Mouse (Mus musculus): ENCODE measurements around the gene Hdac11. TPM values are rescaled to one million over a fixed set of nuclear protein-coding genes. Genes with fewer than 3 reads are reported as not detected.
"Not testable (repeated sequence)": the region's sequence is repeated elsewhere in the genome, so short reads cannot be mapped to it uniquely, and the experiment has no call there.

The Hdac11 gene
- polyA plus RNA-seq, 1 experiment from 2014 or later: 77.2 TPM

- ChIA-PET POLR2A (interaction anchor here (0.8 to 1.8 kb wide), 4 partner anchors 10 to 40 kb away, joined by 3 to 5 read pairs (median 3); no protein-coding TSS in a partner anchor), CTCF (interaction anchor here (0.8 to 1.0 kb wide), 2 partner anchors 10 to 321 kb away, joined by 3 read pairs; no protein-coding TSS in a partner anchor)
- H3K27me3 ChIP-seq: no peaks in the 10 kb centered on the region
- DNase-seq (ENCODE audit: low read depth, low spot score) (no peak), ATAC-seq (no peak)
- no peak for TF ChIP-seq CTCF (IDR thresholded peaks at IDR 0.05)
- in situ Hi-C loops (cut with MboI; ENCODE audit: low pct_unique_long_range_greater_than_20kb): loop anchor here (25.0 kb wide), 1 partner anchor 754 kb away; the partner anchor contains the start of gene Zxdc
These were observed 40.6 kb upstream of the Hdac11 start for GRCm38 (mm10) chr6:91115863-91116243.

- no peaks in the 10 kb centered on the region for H3K27me3 ChIP-seq
- in situ Hi-C loops (cut with MboI; ENCODE audit: low pct_unique_long_range_greater_than_20kb): loop anchor here (25.0 kb wide), 1 partner anchor 754 kb away; the partner anchor contains the start of gene Zxdc
- CTCF ChIA-PET: interaction anchor here (0.8 to 1.0 kb wide), 2 partner anchors 10 to 322 kb away, joined by 3 read pairs; no protein-coding TSS in a partner anchor
- POLR2A ChIA-PET: interaction anchor here (0.8 to 1.8 kb wide), 4 partner anchors 9 to 41 kb away, joined by 3 to 5 read pairs (median 3); no protein-coding TSS in a partner anchor
- ATAC-seq (peak; percentile 88), DNase-seq (ENCODE audit: low read depth, low spot score) (peak; percentile 69)
- TF ChIP-seq CTCF (IDR thresholded peaks at IDR 0.05): peak; percentile 87
These were observed 40.0 kb upstream of the Hdac11 start, which contains the start of gene Nup210 for GRCm38 (mm10) chr6:91116244-91117145. Gene Nup210 (minus strand): TSS chr6:91116829.

- DNase-seq (ENCODE audit: low read depth, low spot score) (no peak), ATAC-seq (no peak)
- ChIA-PET POLR2A (interaction anchor here (1.3 to 1.8 kb wide), 2 partner anchors 9 to 21 kb away, joined by 3 to 5 read pairs; no protein-coding TSS in a partner anchor), CTCF (interaction anchor here (0.8 kb wide), 1 partner anchor 23 kb away, joined by 3 read pairs; no protein-coding TSS in a partner anchor)
- H3K27me3 ChIP-seq: no peaks in the 10 kb centered on the region
- in situ Hi-C loops (cut with MboI; ENCODE audit: low pct_unique_long_range_greater_than_20kb): loop anchor here (25.0 kb wide), 1 partner anchor 755 kb away; the partner anchor contains the start of gene Zxdc
- TF ChIP-seq CTCF (IDR thresholded peaks at IDR 0.05): no peak
These were observed 39.3 kb upstream of the Hdac11 start for GRCm38 (mm10) chr6:91117149-91117548.

GRCm38 (mm10) chr6:91118526-91118925 lies 37.9 kb upstream of the Hdac11 start:
- no peaks in the 10 kb centered on the region for H3K27me3 ChIP-seq
- ChIA-PET CTCF (interaction anchor here (1.1 kb wide), 1 partner anchor 59 kb away, joined by 5 read pairs; no protein-coding TSS in a partner anchor), POLR2A (interaction anchor here (0.9 kb wide), 1 partner anchor 16 kb away, joined by 4 read pairs; no protein-coding TSS in a partner anchor)
- DNase-seq (ENCODE audit: low read depth, low spot score) (no peak), ATAC-seq (no peak)
- no peak for TF ChIP-seq CTCF (IDR thresholded peaks at IDR 0.05)
- in situ Hi-C loops (cut with MboI; ENCODE audit: low pct_unique_long_range_greater_than_20kb): loop anchor here (25.0 kb wide), 1 partner anchor 756 kb away; the partner anchor contains the start of gene Zxdc

- CTCF ChIA-PET: no interaction called here
- no peaks in the 10 kb centered on the region for H3K27me3 ChIP-seq
- TF ChIP-seq CTCF (IDR thresholded peaks at IDR 0.05): no peak
- ATAC-seq: no peak
- in situ Hi-C loops (cut with MboI; ENCODE audit: low pct_unique_long_range_greater_than_20kb): loop anchor here (25.0 kb wide), 1 partner anchor 758 kb away; the partner anchor contains the start of gene Zxdc
- no peak for DNase-seq (ENCODE audit: low read depth, low spot score)
- POLR2A ChIA-PET: no interaction called here
These were observed 36.3 kb upstream of the Hdac11 start for GRCm38 (mm10) chr6:91120206-91120605.

- DNase-seq (ENCODE audit: low read depth, low spot score); ATAC-seq; POLR2A ChIA-PET; H3K27me3 ChIP-seq: not testable (repeated sequence)
- in situ Hi-C loops (cut with MboI; ENCODE audit: low pct_unique_long_range_greater_than_20kb): loop anchor here (25.0 kb wide), 1 partner anchor 759 kb away; the partner anchor contains the start of gene Zxdc
- CTCF ChIA-PET: interaction anchor here (1.1 kb wide), 1 partner anchor 19 kb away, joined by 3 read pairs; no protein-coding TSS in a partner anchor
These were observed 35.4 kb upstream of the Hdac11 start for GRCm38 (mm10) chr6:91121089-91121488.

GRCm38 (mm10) chr6:91123453-91123852 lies 33.0 kb upstream of the Hdac11 start:
- POLR2A ChIA-PET: no interaction called here
- ATAC-seq (no peak), DNase-seq (ENCODE audit: low read depth, low spot score) (no peak)
- TF ChIP-seq CTCF (IDR thresholded peaks at IDR 0.05): no peak
- no peaks in the 10 kb centered on the region for H3K27me3 ChIP-seq
- CTCF ChIA-PET: interaction anchor here (1.0 kb wide), 1 partner anchor 305 kb away, joined by 3 read pairs; no protein-coding TSS in a partner anchor
- in situ Hi-C loops (cut with MboI; ENCODE audit: low pct_unique_long_range_greater_than_20kb): loop anchor here (25.0 kb wide), 1 partner anchor 761 kb away; the partner anchor contains the start of gene Zxdc

- CTCF ChIA-PET: interaction anchor here (0.9 to 2.4 kb wide), 3 partner anchors 11 to 306 kb away, joined by 3 to 10 read pairs (median 3); no protein-coding TSS in a partner anchor
- in situ Hi-C loops (cut with MboI; ENCODE audit: low pct_unique_long_range_greater_than_20kb): loop anchor here (25.0 kb wide), 1 partner anchor 762 kb away; the partner anchor contains the start of gene Zxdc
- ATAC-seq: no peak
- no peak for TF ChIP-seq CTCF (IDR thresholded peaks at IDR 0.05)
- DNase-seq (ENCODE audit: low read depth, low spot score): no peak
- POLR2A ChIA-PET: interaction anchor here (1.6 kb wide), 1 partner anchor 8 kb away, joined by 5 read pairs; the partner anchor contains the start of gene Nup210
- no peaks in the 10 kb centered on the region for H3K27me3 ChIP-seq
These were observed 31.9 kb upstream of the Hdac11 start for GRCm38 (mm10) chr6:91124286-91125227.

GRCm38 (mm10) chr6:91125228-91125585 lies 31.3 kb upstream of the Hdac11 start:
- CTCF ChIA-PET: interaction anchor here (0.9 to 2.4 kb wide), 3 partner anchors 11 to 15 kb away, joined by 3 to 10 read pairs (median 5); no protein-coding TSS in a partner anchor
- ATAC-seq (no peak), DNase-seq (ENCODE audit: low read depth, low spot score) (no peak)
- in situ Hi-C loops (cut with MboI; ENCODE audit: low pct_unique_long_range_greater_than_20kb): no loop called here
- no peak for TF ChIP-seq CTCF (IDR thresholded peaks at IDR 0.05)
- no peaks in the 10 kb centered on the region for H3K27me3 ChIP-seq
- POLR2A ChIA-PET: interaction anchor here (1.6 kb wide), 1 partner anchor 9 kb away, joined by 5 read pairs; the partner anchor contains the start of gene Nup210
